Mouse (Mus musculus) stomach, postnatal 0 days (tissue): ENCODE measurements at regions not wholly inside any gene's neighbourhood (a gene's known extent, or its start where the extent isn't known, plus 50 kb on each side); places are given as distances from the start of the nearest gene placed in this dataset.
A peak's percentile ranks its signal among the peaks of the same experiment; 100 is the strongest.

ENCODE experiments used
- ATAC-seq: fragments of 200-750 bp; cut with Nextera tagmentation; 2 replicates; pipeline ENCODE4 v1.8.0; 2017; ENCODE audit not compliant: low FRiP score, low TSS enrichment
- DNase-seq: peaks from one replicate; pipeline ENCODE4 v3.0.0-alpha.2; 2016; ENCODE audit warnings: low spot score
- H3K27ac ChIP-seq: fragments of 300-500 bp; sonication (generic); replicated peaks from 2 replicates; pipeline ENCODE4 v1.5.1; 2014; ENCODE audit warnings: mild to moderate bottlenecking, control low read depth
- H3K27me3 ChIP-seq: fragments of 300-500 bp; sonication (generic); 2 replicates; pipeline ENCODE4 v1.6.1; 2014; ENCODE audit warnings: low read length; ENCODE audit not compliant: control insufficient read depth, insufficient read depth
- H3K36me3 ChIP-seq: fragments of 300-500 bp; sonication (generic); 2 replicates; pipeline ENCODE4 v1.6.1; 2014; ENCODE audit warnings: low read length, mixed read lengths; ENCODE audit not compliant: control insufficient read depth, insufficient read depth
- H3K4me1 ChIP-seq: fragments of 300-500 bp; sonication (generic); replicated peaks from 2 replicates; pipeline ENCODE4 v1.6.1; 2014; ENCODE audit warnings: antibody characterized with exemption; ENCODE audit not compliant: control insufficient read depth, insufficient read depth
- H3K4me2 ChIP-seq: fragments of 300-500 bp; sonication (generic); replicated peaks from 2 replicates; pipeline ENCODE4 v1.6.1; 2014; ENCODE audit warnings: low read depth, mild to moderate bottlenecking, control low read depth, moderate library complexity
- H3K4me3 ChIP-seq: fragments of 300-500 bp; sonication (generic); 2 replicates; pipeline ENCODE4 v1.5.1; 2014; ENCODE audit warnings: low read depth, low read length, control low read depth
- H3K9ac ChIP-seq: fragments of 300-500 bp; sonication (generic); 2 replicates; pipeline ENCODE4 v1.6.1; 2014; ENCODE audit warnings: mild to moderate bottlenecking, low read length, control low read depth, mixed read lengths
- H3K9me3 ChIP-seq: fragments of 300-500 bp; sonication (generic); 2 replicates; pipeline ENCODE4 v1.6.1; 2016; ENCODE audit warnings: low read length; ENCODE audit not compliant: control insufficient read depth
- CTCF ChIP-seq: IDR thresholded peaks from 2 replicates; pipeline ENCODE4 v1.5.1; 2016; ENCODE audit warnings: antibody characterized with exemption, low read depth, mild to moderate bottlenecking, moderate library complexity
- EP300 ChIP-seq: optimal IDR thresholded peaks from 2 replicates; pipeline ENCODE3; 2016; ENCODE audit warnings: antibody characterized with exemption
- WGBS: fragments of 180-500 bp; shearing (Covaris S2); extraction: QIAGEN DNeasy Blood & Tissue Kit; methylation state at CpG from one replicate; pipeline ENCODE4 v1.1.7; 2014; 5-methylcytosine and 5-hydroxymethylcytosine counted together

DNA sequence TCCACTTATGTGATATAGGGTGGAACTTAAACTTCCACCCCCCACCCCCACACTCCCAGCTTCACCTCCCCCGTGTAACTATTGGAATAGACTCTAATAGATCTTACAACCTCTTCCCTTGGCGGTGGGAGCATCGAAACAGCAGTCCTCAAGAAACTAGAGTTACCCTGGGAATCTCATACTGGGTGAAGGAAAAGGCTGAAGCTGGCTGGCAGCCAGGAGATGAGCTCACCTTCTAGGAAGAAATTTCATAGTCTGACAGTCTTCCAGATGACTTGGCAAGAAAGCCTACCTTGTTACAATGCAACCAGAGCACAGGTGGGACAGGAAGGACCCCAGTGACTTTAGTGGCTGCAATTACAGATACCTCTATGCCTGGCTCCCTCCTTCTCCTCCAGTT lies 57.6 kb upstream of the Cd2ap start:
- H3K4me2 ChIP-seq = no peak overlapping the region
- peak; percentile 44 for DNase-seq
- H3K4me3 ChIP-seq = no peak overlapping the region
- H3K36me3 ChIP-seq = no peaks in the 10 kb centered on the region
- WGBS = 45% methylated on average over 3 of the region's 3 CpGs
- H3K9ac ChIP-seq = no peak overlapping the region
- no peak for TF ChIP-seq EP300
- H3K27ac ChIP-seq = peak overlapping the region; percentile 49
- H3K27me3 ChIP-seq = no peaks in the 10 kb centered on the region
- no peaks in the 10 kb centered on the region for H3K4me1 ChIP-seq
- H3K9me3 ChIP-seq = no peaks in the 10 kb centered on the region
- ATAC-seq = no peak

DNA sequence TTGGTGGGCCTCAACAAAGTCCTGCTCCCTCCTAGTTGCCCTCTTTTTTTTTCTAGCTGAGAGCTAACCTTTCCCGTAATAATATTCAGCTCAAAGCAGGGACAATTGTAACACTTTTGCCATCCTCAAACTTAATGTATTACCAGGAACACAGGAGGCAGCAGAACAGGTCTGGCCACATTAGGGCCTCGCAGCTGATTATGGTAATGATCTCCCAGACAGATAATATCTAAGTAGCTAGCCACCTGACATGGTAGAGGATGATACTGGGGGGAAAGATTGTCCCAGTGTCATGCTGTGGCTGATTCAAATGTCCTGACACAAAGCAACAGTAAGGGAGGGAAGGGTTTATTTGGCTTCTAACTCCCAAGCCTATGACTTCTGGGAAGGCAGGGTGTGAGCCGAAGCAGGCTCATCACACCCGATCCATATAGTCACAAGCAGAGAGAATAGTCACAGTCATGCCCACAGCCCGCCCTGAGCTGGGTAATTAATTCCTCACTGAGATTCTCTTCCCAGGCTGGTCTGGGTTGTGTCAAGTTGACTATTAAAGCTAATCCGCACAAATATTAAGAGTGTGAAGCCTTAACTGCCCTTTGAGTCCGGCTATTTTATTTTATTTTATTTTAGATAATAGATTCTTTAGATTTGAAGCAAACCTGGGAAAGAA lies 57.0 kb upstream of the Cd2ap start:
- Histone ChIP-seq H3K27ac (peak overlapping the region; percentile 49), H3K4me2 (no peak overlapping the region), H3K4me3 (no peak overlapping the region), H3K4me1 (no peaks in the 10 kb centered on the region), H3K27me3 (no peaks in the 10 kb centered on the region), H3K9me3 (no peaks in the 10 kb centered on the region), H3K9ac (no peak overlapping the region), H3K36me3 (no peaks in the 10 kb centered on the region)
- WGBS = 45% methylated on average over 7 of the region's 7 CpGs
- TF ChIP-seq EP300 (no peak), CTCF (no peak)
- ATAC-seq = no peak
- no peak for DNase-seq

DNA sequence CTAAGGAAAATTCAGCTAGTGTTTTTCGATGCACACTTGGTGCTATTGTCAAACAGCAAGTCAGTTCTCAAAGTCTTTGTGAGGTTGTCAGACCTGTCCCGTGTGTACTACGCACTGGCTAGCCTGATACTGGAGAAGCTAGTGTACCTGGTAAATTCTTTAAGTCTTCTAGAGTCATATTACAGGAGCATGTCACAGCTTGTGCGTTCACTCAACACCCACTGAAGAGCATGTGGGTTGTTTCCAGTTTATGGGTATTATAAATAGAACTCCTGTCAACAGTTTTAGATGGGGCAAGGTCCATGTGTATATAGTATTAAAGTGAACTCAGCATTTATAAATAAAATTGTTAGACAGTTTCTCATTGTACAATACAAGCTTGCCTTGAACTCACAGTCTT lies 50.9 kb upstream of the Cd2ap start:
- no peak overlapping the region for H3K9ac ChIP-seq
- H3K27ac ChIP-seq = peak overlapping the region; percentile 82
- H3K36me3 ChIP-seq = no peaks in the 10 kb centered on the region
- no peaks in the 10 kb centered on the region for H3K4me1 ChIP-seq
- 56% methylated on average over 4 of the region's 4 CpGs for WGBS
- no peak overlapping the region for H3K4me2 ChIP-seq
- no peaks in the 10 kb centered on the region for H3K27me3 ChIP-seq
- no peak for DNase-seq
- TF ChIP-seq CTCF (no peak), EP300 (no peak)
- no peak overlapping the region for H3K4me3 ChIP-seq
- peak; percentile 84 for ATAC-seq
- H3K9me3 ChIP-seq = no peaks in the 10 kb centered on the region
